Mouse (Mus musculus) G1E-ER4 (cell line): ENCODE results near the gene Ifna15. TPM values are rescaled to one million over a fixed set of nuclear protein-coding genes. Genes with fewer than 3 reads are reported as not detected.

Experiments used
- GATA1 ChIP-seq: IDR thresholded peaks from one replicate; pipeline ENCODE4 v1.8.0; 2012; ENCODE audit warnings: low read length, inconsistent platforms
- polyA plus RNA-seq: library from polyadenylated mRNA; stranded (reverse); fragments of >175 nt; gene quantifications from 2 replicates; pipeline ENCODE4 v1.2.3, GENCODE M21; 2012

The Ifna15 gene
- polyA plus RNA-seq, 1 experiment = not detected

- no peak for TF ChIP-seq GATA1
These were observed 32.7 kb downstream of the Ifna15 start for GRCm38 (mm10) chr4:88525393-88525792.

- TF ChIP-seq GATA1 = no peak
These were observed 34.8 kb downstream of the Ifna15 start for GRCm38 (mm10) chr4:88523241-88523640.

- no peak for TF ChIP-seq GATA1
These were observed 35.4 kb downstream of the Ifna15 start, which contains the start of gene Ifnb1 for GRCm38 (mm10) chr4:88522674-88523073. Ifnb1 (minus strand) TSS chr4:88522774.

DNA sequence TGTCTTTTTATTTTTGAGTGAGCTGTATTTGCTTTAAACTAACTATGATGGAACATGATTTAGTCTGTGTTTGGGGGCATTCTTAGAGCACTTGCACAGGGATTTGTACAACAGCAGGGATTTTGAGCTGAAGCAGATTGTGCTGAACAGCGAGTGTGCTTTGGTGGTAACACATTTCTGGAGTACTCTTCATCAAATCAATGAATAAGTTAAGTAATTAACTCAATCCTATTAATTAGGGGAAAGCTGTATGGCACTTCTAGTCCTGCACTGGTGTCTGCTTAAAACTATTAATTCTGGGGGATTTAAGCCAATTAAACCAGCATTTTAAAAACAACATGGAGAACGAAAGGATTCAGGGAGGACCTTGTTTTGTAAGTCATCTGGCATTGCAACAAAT is 40.1 kb downstream of the Ifna15 start:
- TF ChIP-seq GATA1 = no peak

DNA sequence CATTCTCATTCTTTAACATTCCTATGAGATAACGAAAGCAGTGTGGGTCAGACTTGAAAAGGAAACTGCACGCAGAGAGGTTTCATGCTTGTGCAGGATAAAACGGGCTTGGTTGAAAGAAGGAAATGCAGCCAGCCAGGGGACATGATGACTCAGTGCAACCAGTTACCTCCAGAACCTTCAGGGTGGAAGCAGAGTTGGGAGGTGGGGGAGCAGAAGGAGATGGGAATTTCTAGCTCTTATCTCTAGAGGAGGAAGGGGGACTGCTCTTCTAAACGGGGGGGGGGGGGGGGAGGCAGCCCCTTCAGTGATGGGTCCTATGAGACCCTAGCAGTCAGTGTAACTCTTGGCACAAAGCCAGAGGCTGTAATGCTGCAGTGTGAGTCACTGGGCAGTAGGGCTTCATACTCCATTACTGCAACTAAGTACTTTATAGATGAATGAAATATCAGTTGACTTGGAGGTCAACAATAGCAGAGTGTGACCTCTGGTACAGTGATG is 42.3 kb downstream of the Ifna15 start:
- no peak for TF ChIP-seq GATA1

DNA sequence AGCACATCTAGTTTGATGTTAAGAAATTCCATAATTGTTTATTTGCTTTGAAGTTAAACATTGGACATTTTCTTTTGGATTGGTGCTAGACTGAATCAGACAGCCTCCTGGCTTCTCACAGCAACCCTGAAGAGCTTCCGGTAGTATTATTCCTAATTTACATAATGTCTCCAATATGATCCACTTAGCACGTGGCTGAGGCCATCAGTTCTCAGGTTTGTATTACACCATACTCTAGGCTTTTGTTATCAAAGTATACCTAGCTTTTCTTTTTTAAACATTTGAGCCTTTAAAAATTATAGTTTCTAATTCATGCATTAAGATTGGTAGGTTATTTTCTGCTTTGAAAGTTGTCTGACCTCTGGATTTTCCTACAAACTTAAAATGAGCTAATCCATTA is 42.8 kb downstream of the Ifna15 start:
- no peak for TF ChIP-seq GATA1

- no peak for TF ChIP-seq GATA1
These were observed 43.6 kb downstream of the Ifna15 start for GRCm38 (mm10) chr4:88514403-88514802.

- no peak for TF ChIP-seq GATA1
These were observed 44.3 kb downstream of the Ifna15 start for GRCm38 (mm10) chr4:88513743-88514142.

Other genes with a start within 250 kb of the Ifna15 start
- gene Hacd4, start 119.3 kb downstream of the Ifna15 start, polyA plus RNA-seq = not detected in 2 replicates
- not detected in 2 replicates for gene Ifnb1, start 35.5 kb downstream of the Ifna15 start, polyA plus RNA-seq
- gene Ifna14, start 13.6 kb upstream of the Ifna15 start, polyA plus RNA-seq = not detected in 2 replicates
- not detected in 2 replicates for gene Ifna9, start 34.1 kb upstream of the Ifna15 start, polyA plus RNA-seq
- gene Ifna12, start 45.1 kb upstream of the Ifna15 start, polyA plus RNA-seq = not detected in 2 replicates
- gene C87499, start 76.2 kb upstream of the Ifna15 start, polyA plus RNA-seq = not detected in 2 replicates
- gene Ifna13, start 86.2 kb upstream of the Ifna15 start, polyA plus RNA-seq = not detected in 2 replicates
- not detected in 2 replicates for gene Ifna16, start 118.7 kb upstream of the Ifna15 start, polyA plus RNA-seq
- gene Ifna2, start 125.7 kb upstream of the Ifna15 start, polyA plus RNA-seq = not detected in 2 replicates
- gene Ifnab, start 133.1 kb upstream of the Ifna15 start, polyA plus RNA-seq = not detected in 2 replicates
- not detected in 2 replicates for gene Gm26566, start 163.6 kb upstream of the Ifna15 start, polyA plus RNA-seq
- gene Klhl9, start 164.2 kb upstream of the Ifna15 start, polyA plus RNA-seq = 6.4 and 7.6 TPM in 2 replicates
- gene Gm13271, start 196.6 kb upstream of the Ifna15 start, polyA plus RNA-seq = not detected in 2 replicates
- gene Gm13283, start 201.9 kb upstream of the Ifna15 start, polyA plus RNA-seq = not detected in 2 replicates
- gene Gm13290, start 215.6 kb upstream of the Ifna15 start, polyA plus RNA-seq = not detected in 2 replicates
- not detected in 2 replicates for gene Gm13289, start 218.7 kb upstream of the Ifna15 start, polyA plus RNA-seq
- not detected in 2 replicates for gene Gm13272, start 221.6 kb upstream of the Ifna15 start, polyA plus RNA-seq
- not detected in 2 replicates for gene Ifnz, start 223.9 kb upstream of the Ifna15 start, polyA plus RNA-seq
- not detected in 2 replicates for gene Gm13276, start 227.5 kb upstream of the Ifna15 start, polyA plus RNA-seq
- not detected in 2 replicates for gene Gm13277, start 230.4 kb upstream of the Ifna15 start, polyA plus RNA-seq
- gene Gm13278, start 233.3 kb upstream of the Ifna15 start, polyA plus RNA-seq = not detected in 2 replicates
- not detected in 2 replicates for gene Gm13275, start 236.2 kb upstream of the Ifna15 start, polyA plus RNA-seq
- not detected in 2 replicates for gene Gm13279, start 239.2 kb upstream of the Ifna15 start, polyA plus RNA-seq
- gene Gm13285, start 241.4 kb upstream of the Ifna15 start, polyA plus RNA-seq = not detected in 2 replicates
- not detected in 2 replicates for gene Gm13287, start 245.0 kb upstream of the Ifna15 start, polyA plus RNA-seq
- gene Gm13288, start 247.3 kb upstream of the Ifna15 start, polyA plus RNA-seq = not detected in 2 replicates